Mouse (Mus musculus) right cerebral cortex, postnatal 14 days (tissue): ENCODE data around the gene Dnajb3.

Experiments used
- DNase-seq: peaks from one replicate; pipeline ENCODE4 v3.0.0; 2022

Gene Dnajb3

GRCm38 (mm10) chr1:88205294-88205922 is at the start of gene Dnajb3:
Dnajb3 (minus strand) TSS chr1:88205782.
- peak; percentile 80 for DNase-seq

DNA sequence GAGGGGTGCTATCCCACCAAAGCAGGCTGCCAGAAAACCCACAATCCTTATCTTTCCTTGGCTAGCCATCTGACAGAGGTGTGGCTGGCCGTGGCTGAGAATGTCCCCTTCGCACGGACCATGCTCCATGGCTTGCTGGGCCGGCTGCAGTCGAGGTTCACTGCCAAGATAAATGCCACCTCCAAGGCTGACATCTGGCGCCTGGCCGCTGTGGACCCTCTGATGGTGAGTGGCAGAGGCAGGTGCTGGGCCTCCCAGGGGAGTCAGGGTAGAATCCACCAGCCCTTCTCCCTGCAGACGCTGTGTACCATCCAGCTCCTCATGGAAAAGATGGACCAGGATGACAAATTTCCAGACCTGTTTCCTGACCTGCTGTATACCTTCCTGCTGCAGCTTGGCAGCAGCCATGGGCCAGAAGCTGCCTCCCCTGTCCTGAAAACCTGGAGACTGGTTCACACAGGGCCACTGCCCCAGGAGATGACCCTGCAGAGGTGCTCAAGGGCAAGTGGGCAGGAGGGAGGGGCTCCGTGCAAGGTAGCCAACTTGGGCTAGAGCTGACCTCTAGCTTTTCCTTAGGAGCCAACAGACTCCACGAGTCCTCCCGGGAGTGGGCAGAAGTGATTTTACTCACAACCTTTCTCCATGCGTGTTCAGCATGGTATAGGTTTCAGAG is 49.3 kb upstream of the Dnajb3 start:
- DNase-seq = no peak

DNA sequence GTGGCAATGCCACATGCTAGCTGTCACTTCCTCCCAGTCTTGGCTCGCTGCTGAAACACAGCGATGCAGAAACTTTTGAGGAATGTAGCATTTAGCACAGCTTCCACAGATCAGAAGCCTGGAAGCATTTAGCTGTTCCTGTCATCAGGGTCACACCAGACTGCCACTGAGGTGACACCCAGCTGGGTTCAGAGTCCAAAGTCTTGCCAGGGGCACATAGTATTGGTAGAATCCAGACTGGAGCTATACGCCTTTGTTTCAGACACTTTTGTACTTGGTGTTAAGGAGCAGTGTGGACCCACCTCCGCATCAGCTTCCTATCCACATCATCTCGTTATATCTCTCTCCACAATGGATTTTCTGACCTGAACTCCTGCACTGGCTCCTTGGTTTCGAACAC is 48.0 kb upstream of the Dnajb3 start:
- DNase-seq = no peak

- DNase-seq = no peak
These were observed 47.5 kb upstream of the Dnajb3 start for GRCm38 (mm10) chr1:88253106-88253505.

GRCm38 (mm10) chr1:88250023-88250422 is 44.4 kb upstream of the Dnajb3 start:
- DNase-seq = no peak

- no peak for DNase-seq
These were observed 44.0 kb upstream of the Dnajb3 start for GRCm38 (mm10) chr1:88249596-88249995.

GRCm38 (mm10) chr1:88248658-88249057 is 43.1 kb upstream of the Dnajb3 start:
- no peak for DNase-seq

DNA sequence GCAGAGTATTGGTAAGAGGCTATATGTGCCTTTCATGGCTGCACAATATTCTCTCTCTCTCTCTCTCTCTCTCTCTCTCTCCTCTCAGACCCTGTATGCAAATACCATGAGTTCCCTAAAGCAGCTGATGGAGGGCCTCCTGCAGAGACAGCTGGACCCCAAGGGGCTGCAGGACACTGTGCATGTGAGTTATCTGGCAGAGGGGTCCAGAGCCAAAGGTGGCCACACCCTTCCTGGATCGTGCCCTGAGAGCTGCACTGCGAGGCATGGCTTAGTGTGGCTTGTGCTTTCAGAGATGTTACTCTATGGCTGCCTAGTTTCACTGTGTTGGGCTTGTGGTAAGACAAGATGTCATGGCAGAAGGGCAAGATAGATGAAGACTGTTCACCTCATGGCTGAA is 42.1 kb upstream of the Dnajb3 start:
- no peak for DNase-seq

GRCm38 (mm10) chr1:88246386-88246785 is 40.8 kb upstream of the Dnajb3 start:
- no peak for DNase-seq

GRCm38 (mm10) chr1:88245881-88246280 is 40.3 kb upstream of the Dnajb3 start:
- DNase-seq = no peak

GRCm38 (mm10) chr1:88243861-88244260 is 38.3 kb upstream of the Dnajb3 start:
- peak; percentile 3 for DNase-seq

GRCm38 (mm10) chr1:88240579-88240978 is 35.0 kb upstream of the Dnajb3 start:
- DNase-seq = peak; percentile 16

GRCm38 (mm10) chr1:88240072-88240471 is 34.5 kb upstream of the Dnajb3 start:
- peak; percentile 5 for DNase-seq

GRCm38 (mm10) chr1:88238771-88239170 is 33.2 kb upstream of the Dnajb3 start:
- no peak for DNase-seq

DNA sequence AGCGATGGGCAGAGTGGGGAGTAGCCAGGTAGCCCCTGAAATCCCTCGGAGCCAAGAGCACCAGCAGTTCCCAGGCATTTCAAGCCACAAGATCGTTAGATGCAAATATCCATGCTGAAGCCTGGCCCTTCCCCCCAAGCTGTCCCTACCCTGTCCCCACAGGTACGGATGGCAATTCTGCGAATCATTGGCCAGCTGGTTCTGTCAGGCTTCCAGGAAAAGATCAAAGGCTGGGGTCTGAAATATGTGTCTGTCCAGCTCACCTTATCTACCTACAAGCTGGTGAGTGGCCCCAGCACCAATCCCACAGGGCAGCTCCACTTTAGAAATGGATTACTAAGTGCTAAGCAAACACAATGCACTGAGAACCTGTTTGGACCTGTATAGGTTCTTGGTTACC is 31.7 kb upstream of the Dnajb3 start:
- no peak for DNase-seq

DNA sequence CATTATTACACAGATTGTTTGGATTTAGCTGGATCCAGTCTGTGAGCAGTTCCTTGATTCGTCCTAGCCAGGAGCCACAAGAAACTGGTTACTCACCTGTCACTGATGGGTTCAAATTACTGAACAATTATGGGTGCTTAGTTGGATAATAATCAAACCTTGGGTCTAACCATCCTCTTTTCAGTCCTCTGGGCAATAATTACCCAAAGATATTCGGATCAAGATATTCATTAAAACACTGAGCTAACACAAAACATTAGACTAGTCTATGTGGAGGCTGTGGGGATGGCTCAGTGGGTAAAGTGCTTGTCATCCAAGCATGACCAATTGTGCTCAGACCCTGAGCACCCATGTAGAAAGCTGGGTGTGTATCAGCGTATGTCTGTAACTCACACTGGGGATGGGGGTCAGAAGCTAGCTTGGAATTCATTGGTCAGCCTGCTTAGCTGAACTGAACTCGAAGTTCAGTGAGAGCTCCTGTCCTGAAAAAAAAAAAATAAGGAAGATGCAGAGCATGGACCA is 30.4 kb upstream of the Dnajb3 start:
- DNase-seq = no peak

DNA sequence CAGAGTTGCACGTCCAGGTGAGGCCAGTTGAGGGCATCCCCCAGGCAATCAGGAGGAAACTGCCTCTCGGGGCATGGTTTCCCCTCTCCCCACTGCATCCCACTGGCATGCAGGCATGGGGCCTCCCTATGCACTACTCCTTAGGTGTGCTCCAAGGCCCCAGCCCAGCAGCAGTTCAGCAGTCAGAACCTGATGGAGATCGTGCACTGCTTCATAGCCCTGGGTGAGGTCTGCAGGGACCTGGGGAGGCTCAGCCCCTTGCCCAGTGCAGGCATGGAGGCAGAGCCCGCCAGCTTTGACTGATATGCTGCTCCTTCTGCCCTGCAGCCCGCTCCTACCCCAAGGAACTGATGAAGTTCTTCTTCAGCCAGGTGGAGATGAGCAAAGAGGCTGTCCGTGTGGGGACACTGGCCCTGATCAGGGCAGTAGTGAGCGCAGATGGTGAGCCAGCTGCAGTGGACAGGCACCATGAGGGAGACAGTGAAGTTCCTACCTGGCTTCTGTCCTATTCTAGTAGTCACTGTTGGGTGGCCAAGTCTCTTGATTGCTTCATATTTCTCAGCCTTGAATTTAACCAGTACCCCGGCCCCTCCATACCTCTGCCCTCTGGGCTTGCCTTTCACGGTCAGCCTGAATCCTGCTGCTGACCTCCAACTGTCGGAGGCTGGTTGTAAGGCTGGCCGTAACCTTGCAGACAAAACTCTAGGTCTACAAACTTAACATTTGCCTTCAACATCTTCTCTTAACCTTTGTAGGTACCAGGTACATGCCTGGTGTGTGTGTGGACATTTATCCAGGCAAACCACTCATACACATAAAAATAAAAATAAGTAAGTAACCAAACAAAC is 29.7 kb upstream of the Dnajb3 start:
- no peak for DNase-seq

DNA sequence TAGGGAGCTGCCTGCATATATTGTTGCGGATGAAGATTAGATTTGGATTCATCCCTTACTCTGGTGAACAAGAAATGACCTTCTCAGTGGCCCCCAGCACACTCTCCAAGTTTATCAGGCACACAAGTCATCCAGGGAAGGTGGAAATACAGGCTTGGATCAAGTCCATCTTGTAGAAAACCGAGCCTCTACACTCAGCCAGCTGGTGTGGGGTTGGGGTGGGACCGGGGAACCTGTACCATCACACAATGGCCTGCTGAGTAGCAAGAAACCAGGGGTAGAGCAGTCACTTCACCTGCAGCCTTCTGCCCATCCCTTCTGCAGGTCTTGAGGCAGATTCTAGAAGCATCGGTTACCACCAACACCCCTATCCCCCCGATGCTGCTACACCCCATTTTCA is 29.1 kb upstream of the Dnajb3 start:
- DNase-seq = no peak

GRCm38 (mm10) chr1:88234248-88234610 is 28.6 kb upstream of the Dnajb3 start:
- DNase-seq = no peak

DNA sequence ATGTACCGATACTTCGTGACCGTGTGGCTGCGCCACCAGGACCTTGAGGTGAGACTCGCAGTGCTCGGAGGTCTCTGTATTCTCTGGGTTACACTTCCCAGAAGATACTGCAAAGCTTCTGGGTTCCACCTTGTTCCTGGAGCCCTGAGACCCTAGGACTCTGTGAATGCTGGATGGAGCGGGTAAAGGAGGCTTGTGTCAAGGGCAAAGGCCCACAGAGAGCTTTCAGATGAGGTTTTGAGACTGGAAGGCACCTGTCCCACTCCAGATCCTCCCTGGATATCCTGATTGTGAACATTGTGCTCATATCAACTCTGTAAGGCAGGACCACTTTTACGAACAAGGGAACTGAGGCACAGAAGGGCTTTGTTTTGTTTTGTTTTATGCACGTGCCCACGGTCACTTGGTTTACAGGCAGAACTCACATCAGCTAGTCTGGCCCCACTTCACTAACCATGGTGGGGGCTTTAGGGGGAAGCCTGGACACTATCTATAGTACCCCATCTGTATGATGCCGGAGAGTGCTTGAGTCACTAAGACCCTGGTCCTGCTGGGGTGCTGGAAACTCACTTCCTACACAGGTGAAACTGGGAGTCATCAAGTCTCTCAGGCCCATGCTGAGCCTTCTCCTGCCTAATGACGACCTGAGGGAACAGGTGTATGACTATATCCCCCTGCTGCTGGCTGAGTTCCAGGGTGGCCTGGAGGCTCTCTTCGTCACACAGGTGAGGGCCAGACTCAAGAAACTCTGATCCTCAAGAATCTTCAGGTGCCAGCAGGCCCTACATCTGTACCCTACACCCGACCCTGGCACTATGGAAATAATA is 28.1 kb upstream of the Dnajb3 start:
- no peak for DNase-seq

- no peak for DNase-seq
These were observed 27.2 kb upstream of the Dnajb3 start for GRCm38 (mm10) chr1:88232664-88233380.
